Mouse (Mus musculus) kidney, embryonic 14.5 days (tissue): ENCODE results near the gene Dlx1. TPM values are rescaled to one million over a fixed set of nuclear protein-coding genes. Genes with fewer than 3 reads are reported as not detected.

ENCODE experiments used
- ATAC-seq: fragments of 200-750 bp; cut with Nextera tagmentation; 2 replicates; pipeline ENCODE4 v1.8.0; 2017; ENCODE audit warnings: moderate number of reproducible peaks, mild to moderate bottlenecking, moderate TSS enrichment, moderate library complexity; ENCODE audit not compliant: low FRiP score, low TSS enrichment
- H3K27ac ChIP-seq: fragments of 300-500 bp; sonication (generic); 2 replicates; pipeline ENCODE4 v1.5.1; 2014; ENCODE audit warnings: low read depth, mild to moderate bottlenecking, low read length, moderate library complexity, mixed read lengths
- H3K27me3 ChIP-seq: fragments of 300-500 bp; sonication (generic); 2 replicates; pipeline ENCODE4 v1.6.1; 2014; ENCODE audit warnings: mild to moderate bottlenecking, low read length; ENCODE audit not compliant: control insufficient read depth, insufficient read depth
- H3K36me3 ChIP-seq: fragments of 300-500 bp; sonication (generic); 2 replicates; pipeline ENCODE4 v1.6.1; 2014; ENCODE audit warnings: low read length, mixed read lengths; ENCODE audit not compliant: control insufficient read depth, insufficient read depth
- H3K4me1 ChIP-seq: fragments of 300-500 bp; sonication (generic); 2 replicates; pipeline ENCODE4 v1.6.1; 2014; ENCODE audit warnings: low read length, mixed read lengths; ENCODE audit not compliant: control insufficient read depth, insufficient read depth
- H3K4me2 ChIP-seq: fragments of 300-500 bp; sonication (generic); replicated peaks from 2 replicates; pipeline ENCODE4 v1.6.1; 2014; ENCODE audit warnings: low read depth, mild to moderate bottlenecking, low read length
- H3K4me3 ChIP-seq: fragments of 300-500 bp; sonication (generic); 2 replicates; pipeline ENCODE4 v1.5.1; 2014; ENCODE audit warnings: mild to moderate bottlenecking, low read length
- H3K9ac ChIP-seq: fragments of 300-500 bp; sonication (generic); 2 replicates; pipeline ENCODE4 v1.6.1; 2014; ENCODE audit warnings: low read depth, mild to moderate bottlenecking, low read length, moderate library complexity
- H3K9me3 ChIP-seq: fragments of 300-500 bp; sonication (generic); 2 replicates; pipeline ENCODE4 v1.6.1; 2016; ENCODE audit warnings: low read length; ENCODE audit not compliant: control insufficient read depth
- WGBS: fragments of 180-500 bp; shearing (Covaris S2); extraction: QIAGEN DNeasy Blood & Tissue Kit; methylation state at CpG from one replicate; pipeline ENCODE4 v1.1.7; 2014; 5-methylcytosine and 5-hydroxymethylcytosine counted together
- polyA plus RNA-seq: library from polyadenylated mRNA; unstranded; fragments of >200 nt; fragmentation: Nextera tagmentation; extraction: Ambion mirVana; gene quantifications from 2 replicates; pipeline ENCODE4 v1.2.1, GENCODE M21; 2014

Dlx1 gene
- polyA plus RNA-seq, 1 experiment from 2014 or later: not detected

DNA sequence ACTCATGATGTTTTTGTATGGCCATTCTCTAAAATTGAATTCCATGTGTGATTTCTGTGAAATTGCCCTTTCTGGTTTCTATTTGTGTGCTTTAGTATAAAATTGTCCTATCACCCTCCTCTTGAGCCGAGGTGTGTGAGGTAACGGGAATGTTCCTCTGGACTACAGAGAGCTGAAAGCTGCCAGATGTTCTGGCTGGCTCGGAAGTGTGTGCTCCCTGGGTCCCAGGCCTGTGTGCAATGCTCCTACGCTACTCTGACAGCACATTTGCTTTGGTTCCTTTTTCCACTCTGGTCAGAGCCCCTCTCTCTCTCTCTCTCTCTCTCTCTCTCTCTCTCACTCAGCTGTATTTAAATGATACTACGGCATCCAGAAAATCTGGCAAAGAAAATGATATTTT, 30.7 kb upstream of the Dlx1 start:
- H3K9ac ChIP-seq: no peak overlapping the region
- H3K27ac ChIP-seq: no peak overlapping the region
- H3K4me3 ChIP-seq: no peak overlapping the region
- no peaks in the 10 kb centered on the region for H3K9me3 ChIP-seq
- no peak overlapping the region for H3K4me2 ChIP-seq
- 51% methylated on average over 5 of the region's 5 CpGs for WGBS
- no peak for ATAC-seq
- no peaks in the 10 kb centered on the region for H3K36me3 ChIP-seq
- H3K27me3 ChIP-seq: no peaks in the 10 kb centered on the region
- H3K4me1 ChIP-seq: peaks cover 3% of the 10 kb centered on the region; the same call in 1 of the 2 replicates

DNA sequence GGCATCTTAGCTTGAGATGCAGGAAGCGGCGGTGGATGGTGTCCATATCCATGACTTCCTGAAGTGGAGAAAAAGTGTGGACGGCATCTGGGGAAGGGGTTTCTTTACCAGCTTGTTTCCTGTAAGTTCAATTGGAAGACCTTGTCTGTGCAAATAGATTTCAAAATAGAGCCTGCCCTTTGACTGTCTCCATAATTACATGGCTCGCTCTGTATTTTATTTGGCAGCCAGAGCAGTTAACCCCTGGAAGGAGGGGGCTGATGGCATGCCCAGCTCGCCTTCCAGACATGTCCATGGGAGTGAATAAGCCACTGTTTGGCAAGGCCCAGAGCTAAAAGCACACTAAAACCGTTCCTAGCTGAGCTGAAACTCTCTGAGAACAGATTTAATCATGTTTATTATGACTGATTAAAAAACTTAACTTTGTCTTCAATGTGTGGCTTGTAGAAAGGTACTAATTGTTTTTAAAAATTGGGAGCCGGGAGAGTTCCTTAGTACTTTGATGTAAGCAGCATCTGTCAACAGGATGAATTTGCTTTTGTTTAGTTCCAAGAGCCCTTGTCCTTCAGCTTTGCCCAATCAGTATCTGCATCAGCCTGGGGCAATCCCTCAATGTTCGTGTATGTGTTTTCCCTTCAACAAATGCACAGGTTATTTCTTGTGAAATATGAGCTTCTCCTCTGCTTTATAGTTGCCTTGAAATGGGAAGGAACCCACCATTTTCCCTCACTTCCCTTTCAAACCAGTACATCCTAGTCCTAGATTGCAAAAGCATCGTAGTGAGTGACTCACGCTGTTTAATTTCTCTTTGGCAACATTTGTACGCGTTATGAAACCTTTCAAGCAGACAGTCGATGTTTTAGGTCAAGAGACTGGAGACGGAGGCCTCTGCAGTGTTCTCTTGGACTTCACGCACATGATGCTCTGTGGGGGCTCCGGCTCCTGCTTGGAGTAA, 28.4 kb upstream of the Dlx1 start:
- no peak overlapping the region for H3K9ac ChIP-seq
- no peak overlapping the region for H3K4me2 ChIP-seq
- H3K9me3 ChIP-seq: no peaks in the 10 kb centered on the region
- WGBS: 68% methylated on average over 16 of the region's 16 CpGs
- peaks cover 3% of the 10 kb centered on the region; the same call in 1 of the 2 replicates for H3K4me1 ChIP-seq
- no peak overlapping the region for H3K4me3 ChIP-seq
- no peaks in the 10 kb centered on the region for H3K36me3 ChIP-seq
- H3K27me3 ChIP-seq: no peaks in the 10 kb centered on the region
- H3K27ac ChIP-seq: no peak overlapping the region
- no peak for ATAC-seq

DNA sequence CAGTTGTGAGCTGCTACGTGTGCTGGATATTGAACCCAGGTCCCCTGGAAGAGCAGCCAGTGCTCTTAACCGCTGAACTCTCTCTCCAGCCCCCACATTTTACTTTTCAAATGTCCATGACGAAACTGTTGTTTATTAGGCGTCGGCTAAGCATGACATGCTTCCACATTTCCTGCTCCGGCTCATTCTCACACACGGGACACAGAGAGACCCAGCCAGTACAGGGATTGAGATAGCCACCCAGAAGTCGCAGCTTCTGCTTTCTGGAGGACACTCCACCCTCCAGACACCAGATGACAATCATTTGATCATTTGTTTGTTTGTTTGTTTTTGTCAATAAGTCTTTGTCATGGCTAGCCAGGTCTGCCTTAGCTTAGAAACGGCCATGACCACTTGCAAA, 23.1 kb upstream of the Dlx1 start:
- 74% methylated on average over 9 of the region's 9 CpGs for WGBS

DNA sequence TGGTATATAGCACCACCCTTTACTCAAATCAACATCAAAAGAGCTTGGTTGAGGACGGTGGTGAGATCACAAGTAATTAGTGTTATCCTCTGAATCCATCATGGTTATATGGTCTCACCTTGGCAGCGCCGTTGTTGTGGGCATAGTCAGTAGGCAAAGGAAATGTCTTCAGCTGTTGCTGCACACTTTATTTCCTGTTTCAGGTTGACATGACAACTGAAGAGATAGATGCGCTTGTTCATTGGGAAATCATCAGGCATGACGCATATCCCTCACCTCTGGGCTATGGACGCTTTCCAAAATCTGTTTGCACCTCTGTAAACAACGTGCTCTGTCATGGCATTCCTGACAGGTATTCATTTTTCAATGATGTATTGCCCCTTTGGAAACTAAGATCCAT, 16.7 kb upstream of the Dlx1 start:
- Histone ChIP-seq H3K4me3 (no peak overlapping the region), H3K27ac (no peak overlapping the region), H3K36me3 (no peaks in the 10 kb centered on the region), H3K27me3 (no peaks in the 10 kb centered on the region), H3K9ac (no peak overlapping the region), H3K9me3 (no peaks in the 10 kb centered on the region), H3K4me1 (no peaks in the 10 kb centered on the region), H3K4me2 (no peak overlapping the region)
- no peak for ATAC-seq
- WGBS: 75% methylated on average over 7 of the region's 7 CpGs

More for the DNA sequence above, 23.1 kb upstream of the Dlx1 start:
- Histone ChIP-seq H3K36me3 (no peaks in the 10 kb centered on the region), H3K4me3 (no peak overlapping the region), H3K9ac (no peak overlapping the region), H3K4me1 (no peaks in the 10 kb centered on the region), H3K9me3 (no peaks in the 10 kb centered on the region), H3K27ac (no peak overlapping the region), H3K27me3 (no peaks in the 10 kb centered on the region), H3K4me2 (no peak overlapping the region)
- ATAC-seq: no peak

DNA sequence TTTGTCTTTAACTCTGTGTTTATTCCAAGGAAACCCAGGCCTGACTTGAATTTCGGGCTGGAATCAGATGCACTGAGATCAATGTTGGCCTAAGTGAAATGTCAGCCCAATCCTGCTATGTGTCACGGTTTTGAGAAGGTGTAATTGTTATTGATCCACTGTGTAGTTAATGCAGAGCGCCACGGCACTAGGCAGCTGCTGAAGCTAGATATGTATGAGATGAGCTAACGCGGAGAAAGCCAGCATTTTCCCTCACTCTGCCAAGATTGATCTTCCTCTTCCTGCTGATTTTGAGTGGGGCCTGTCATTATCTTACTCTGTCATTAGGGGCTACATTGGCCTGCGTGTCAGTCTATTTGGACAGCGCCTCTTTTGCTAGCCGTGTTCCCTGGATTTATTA, 15.6 kb upstream of the Dlx1 start:
- Histone ChIP-seq H3K4me1 (no peaks in the 10 kb centered on the region), H3K27me3 (no peaks in the 10 kb centered on the region), H3K9ac (no peak overlapping the region), H3K4me3 (no peak overlapping the region), H3K9me3 (no peaks in the 10 kb centered on the region), H3K4me2 (no peak overlapping the region), H3K36me3 (no peaks in the 10 kb centered on the region), H3K27ac (no peak overlapping the region)
- ATAC-seq: no peak
- 82% methylated on average over 9 of the region's 9 CpGs for WGBS

DNA sequence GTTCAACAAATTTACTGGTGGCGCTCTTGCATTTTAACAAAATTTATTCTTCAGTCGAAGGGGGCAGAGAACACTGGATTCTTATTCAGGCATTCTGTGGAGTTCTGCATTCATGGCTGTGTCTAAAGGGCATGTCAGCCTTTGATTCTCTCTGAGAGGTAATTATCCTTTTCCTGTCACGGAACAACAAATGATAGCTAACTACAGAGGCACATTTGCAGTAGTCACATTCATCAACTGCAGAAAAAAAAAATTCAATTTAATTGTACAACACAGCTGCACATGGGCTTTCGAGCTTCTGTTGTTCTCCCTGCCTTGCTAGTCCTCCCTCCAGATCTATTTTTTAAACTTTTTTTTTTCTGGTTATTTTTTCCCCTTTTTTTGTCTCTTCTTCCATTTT, 10.9 kb upstream of the Dlx1 start:
- Histone ChIP-seq H3K27ac (no peak overlapping the region), H3K4me1 (no peaks in the 10 kb centered on the region), H3K9me3 (no peaks in the 10 kb centered on the region), H3K4me3 (no peak overlapping the region), H3K4me2 (no peak overlapping the region), H3K36me3 (no peaks in the 10 kb centered on the region), H3K27me3 (peaks cover 3% of the 10 kb centered on the region; the same call in 1 of the 2 replicates), H3K9ac (no peak overlapping the region)
- no peak for ATAC-seq
- WGBS: 66% methylated on average over 4 of the region's 4 CpGs

DNA sequence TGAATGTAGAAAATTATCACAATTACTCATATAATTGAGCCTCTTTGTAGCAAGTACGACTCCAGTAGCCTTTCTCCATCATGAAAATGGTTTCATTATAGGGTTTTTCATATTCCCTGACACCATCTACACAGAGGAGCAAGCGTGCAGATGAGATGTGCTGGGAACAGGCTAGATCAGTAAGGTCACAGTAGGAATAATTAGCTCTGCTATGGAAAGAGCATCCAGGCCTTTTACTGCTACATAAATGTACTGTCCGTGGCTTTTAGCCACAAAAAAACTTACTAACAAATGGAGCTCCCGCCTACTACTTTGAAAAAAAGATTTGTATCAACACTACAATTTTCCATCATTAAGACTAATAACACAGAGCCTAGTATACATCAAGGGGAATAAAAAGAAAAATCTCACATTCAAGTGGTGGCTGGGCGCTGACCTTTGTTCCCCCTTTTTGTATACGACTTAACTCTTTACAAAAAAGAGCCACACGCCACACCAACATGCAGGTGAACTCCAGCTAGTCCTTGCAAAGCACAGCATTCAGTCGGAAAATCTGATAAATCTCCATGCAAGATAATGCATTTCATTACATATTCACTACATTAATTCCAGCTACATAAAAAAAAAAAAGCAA, 10.3 kb upstream of the Dlx1 start:
- no peaks in the 10 kb centered on the region for H3K4me1 ChIP-seq
- H3K36me3 ChIP-seq: no peaks in the 10 kb centered on the region
- H3K4me3 ChIP-seq: no peak overlapping the region
- H3K9me3 ChIP-seq: no peaks in the 10 kb centered on the region
- WGBS: 82% methylated on average over 8 of the region's 8 CpGs
- H3K27ac ChIP-seq: no peak overlapping the region
- H3K27me3 ChIP-seq: peaks cover 3% of the 10 kb centered on the region; the same call in 1 of the 2 replicates
- no peak for ATAC-seq
- H3K4me2 ChIP-seq: no peak overlapping the region
- H3K9ac ChIP-seq: no peak overlapping the region

DNA sequence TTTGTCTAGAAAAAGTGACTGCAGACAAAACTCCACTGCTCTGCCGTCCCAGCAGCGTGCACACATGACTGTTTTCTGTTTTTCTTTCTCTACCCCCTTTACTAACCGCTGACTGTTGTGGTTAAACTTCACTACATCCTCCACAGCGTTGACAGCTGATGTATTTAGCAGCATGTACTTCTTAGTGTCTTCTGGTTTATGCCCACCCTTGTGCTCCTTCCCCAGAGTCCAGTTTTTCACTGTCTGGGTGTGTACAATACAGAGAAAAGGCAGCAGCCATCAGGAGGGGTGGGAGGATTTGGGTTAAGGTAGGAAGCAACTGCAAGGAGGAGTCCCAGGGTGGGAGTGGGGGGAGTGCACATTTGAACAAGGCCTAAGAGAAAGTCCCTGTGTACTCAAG, 5.0 kb upstream of the Dlx1 start:
- no peak for ATAC-seq

DNA sequence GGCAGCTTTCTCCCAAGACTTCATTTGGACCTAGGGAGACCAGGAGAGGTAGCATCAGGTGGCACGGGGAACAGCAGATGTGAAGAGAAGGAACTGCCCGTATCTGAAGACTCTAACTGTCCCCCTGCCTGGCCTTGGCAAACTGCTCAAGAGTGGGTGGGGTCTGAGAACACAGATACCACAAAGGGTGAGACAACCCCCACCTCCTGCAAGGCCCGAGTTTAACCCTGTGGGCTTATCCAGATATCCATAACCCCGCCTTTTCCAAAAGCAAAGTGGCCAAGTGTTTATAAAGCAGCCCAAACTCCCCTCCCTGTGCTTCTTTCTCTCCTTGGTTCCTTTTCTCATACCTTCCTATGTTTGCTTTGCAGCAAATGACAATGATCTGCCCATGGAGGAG, 4.5 kb upstream of the Dlx1 start:
- ATAC-seq: no peak
- Histone ChIP-seq H3K4me2 (no peak overlapping the region), H3K27me3 (peaks cover 60% of the 10 kb centered on the region), H3K9ac (no peak overlapping the region), H3K36me3 (no peaks in the 10 kb centered on the region), H3K9me3 (no peaks in the 10 kb centered on the region), H3K4me3 (no peak overlapping the region), H3K27ac (no peak overlapping the region), H3K4me1 (no peaks in the 10 kb centered on the region)
- 52% methylated on average over 4 of the region's 4 CpGs for WGBS

More for the DNA sequence above, 5.0 kb upstream of the Dlx1 start:
- Histone ChIP-seq H3K4me1 (no peaks in the 10 kb centered on the region), H3K4me3 (no peak overlapping the region), H3K36me3 (no peaks in the 10 kb centered on the region), H3K4me2 (no peak overlapping the region), H3K27me3 (peaks cover 54% of the 10 kb centered on the region), H3K27ac (no peak overlapping the region), H3K9me3 (no peaks in the 10 kb centered on the region), H3K9ac (no peak overlapping the region)
- WGBS: 50% methylated on average over 4 of the region's 4 CpGs
